Mouse (Mus musculus) right cerebral cortex, postnatal 14 days (tissue): ENCODE results near the gene Plxnb1.
"Not testable (repeated sequence)": the region's sequence is repeated elsewhere in the genome, so short reads cannot be mapped to it uniquely, and the experiment has no call there.

Experiments
- DNase-seq: peaks from one replicate; pipeline ENCODE4 v3.0.0; 2022

Gene Plxnb1

DNA sequence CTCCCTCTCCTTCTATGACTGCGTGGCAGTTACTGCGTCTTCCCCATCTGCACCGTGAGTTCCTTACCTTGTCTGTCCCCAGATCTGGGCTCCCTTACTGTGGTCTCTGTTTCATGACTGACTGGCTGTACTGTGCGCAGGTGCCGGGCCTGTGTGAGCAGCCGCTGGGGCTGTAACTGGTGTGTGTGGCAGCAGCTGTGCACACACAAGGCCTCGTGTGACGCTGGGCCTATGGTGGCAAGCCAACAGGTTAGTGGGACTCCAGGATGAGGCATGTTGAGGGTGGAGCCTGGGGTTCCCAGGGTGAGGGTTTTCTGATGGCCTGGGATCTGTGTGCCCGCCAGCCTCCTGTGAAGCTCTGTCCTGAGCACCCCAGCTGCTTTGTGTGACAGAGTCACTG is 8.9 kb downstream of the Plxnb1 start:
- DNase-seq: no peak

DNA sequence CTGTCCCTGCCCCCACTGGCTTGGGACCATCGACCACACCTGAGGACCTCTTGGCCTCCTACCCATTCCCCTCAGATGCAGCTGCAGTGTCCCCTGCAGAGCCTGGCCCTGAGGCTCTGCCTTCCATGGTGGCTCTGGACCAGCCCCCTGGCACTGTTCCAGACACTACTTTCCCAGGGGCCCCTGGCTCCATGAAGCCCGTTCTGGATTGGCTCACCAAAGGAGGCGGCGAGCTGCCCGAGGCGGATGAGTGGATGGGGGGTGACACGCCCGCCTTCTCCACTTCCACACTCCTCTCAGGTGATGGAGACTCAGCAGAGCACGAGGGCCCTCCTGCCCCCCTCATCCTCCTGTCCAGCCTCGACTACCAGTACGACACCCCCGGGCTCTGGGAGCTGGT is 9.8 kb downstream of the Plxnb1 start:
- DNase-seq: peak; percentile 46

DNA sequence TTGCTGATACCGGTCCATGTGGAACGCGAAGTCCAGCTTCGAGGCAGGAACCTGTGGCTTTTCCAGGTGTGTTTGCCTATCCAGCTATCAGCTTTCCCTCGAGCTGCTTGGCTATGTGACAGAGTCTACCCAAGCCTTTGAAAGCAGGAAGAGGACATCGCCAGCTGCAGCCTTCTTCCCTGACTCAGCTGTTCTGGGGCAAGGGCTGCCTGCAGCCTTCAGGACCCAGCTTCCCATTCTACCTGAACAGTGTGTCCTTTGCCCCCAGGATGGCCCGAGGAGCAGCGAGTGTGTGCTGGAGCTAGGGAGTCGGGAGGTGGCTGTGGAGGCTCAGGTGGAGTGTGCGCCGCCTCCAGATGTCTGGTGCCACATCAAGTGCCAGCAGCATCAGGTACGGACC is 10.5 kb downstream of the Plxnb1 start:
- DNase-seq: no peak

DNA sequence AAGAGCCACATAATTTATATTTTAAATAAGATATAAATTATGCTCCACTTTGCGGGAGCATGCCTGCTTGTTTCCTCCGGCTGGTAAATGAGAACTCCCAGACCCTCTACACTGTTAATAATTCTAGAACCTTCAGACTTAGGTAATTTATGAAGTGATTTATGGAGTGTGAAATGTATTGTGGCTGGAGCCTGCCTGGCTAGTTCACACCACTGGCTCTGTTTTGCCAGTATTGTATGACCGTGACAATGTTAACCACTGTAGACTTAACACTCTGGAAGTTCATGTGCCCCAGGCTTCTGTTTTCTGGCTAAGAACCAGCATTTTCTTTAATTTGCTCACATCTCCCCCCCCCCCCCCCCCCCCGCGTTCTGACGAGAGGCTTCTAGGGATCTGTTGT is 12.2 kb downstream of the Plxnb1 start:
- no peak for DNase-seq

DNA sequence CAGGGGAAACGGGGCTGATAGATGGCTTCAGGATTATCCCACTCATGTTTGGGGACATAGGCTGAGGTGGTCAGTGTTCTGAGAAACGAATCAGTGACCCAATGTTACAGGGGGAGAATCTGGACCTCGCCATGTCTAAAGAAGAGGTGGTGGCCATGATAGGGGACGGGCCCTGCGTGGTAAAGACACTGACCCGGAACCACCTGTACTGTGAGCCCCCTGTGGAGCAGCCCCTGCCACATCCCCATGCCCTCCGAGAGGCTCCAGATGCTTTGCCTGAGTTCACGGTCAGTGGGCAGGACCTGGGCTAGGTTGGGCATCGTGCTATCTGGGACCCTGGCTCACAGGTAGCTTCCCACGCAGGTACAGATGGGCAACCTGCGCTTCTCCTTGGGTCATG is 15.1 kb downstream of the Plxnb1 start:
- DNase-seq: no peak

DNA sequence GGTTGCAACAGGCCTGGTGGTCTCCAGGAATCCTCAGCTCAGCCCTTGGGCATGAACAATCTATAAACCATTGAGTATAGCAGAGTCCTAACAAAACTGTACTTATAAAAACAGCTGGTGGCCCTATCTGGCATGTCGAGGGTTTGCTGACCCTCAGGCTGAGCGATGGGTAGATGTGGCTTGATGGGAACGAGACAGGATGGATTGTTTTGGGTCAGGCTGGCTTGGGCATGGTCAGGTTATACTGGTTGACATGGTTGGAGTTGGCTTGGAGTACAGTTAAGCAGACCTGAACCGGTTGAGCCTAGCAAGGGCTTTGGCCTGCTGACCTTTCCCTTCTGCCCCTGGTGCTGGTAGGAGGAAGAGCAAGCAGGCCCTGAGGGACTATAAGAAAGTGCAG is 15.9 kb downstream of the Plxnb1 start:
- no peak for DNase-seq

DNA sequence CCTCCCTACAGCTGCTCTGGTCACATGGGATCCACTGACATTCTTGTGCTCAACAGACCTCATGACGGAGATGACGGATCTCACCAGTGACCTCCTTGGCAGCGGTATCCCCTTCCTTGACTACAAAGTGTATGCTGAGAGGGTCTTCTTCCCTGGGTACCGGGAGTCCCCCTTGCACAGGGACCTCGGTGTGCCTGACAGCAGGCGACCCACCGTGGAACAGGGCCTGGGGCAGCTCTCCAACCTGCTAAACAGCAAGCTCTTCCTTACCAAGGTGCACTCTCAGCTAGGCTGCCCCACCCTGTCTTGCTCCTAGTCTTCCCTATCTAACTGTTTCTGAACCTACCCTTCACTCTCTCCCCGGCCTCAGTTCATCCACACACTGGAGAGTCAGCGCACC is 16.4 kb downstream of the Plxnb1 start:
- no peak for DNase-seq

DNA sequence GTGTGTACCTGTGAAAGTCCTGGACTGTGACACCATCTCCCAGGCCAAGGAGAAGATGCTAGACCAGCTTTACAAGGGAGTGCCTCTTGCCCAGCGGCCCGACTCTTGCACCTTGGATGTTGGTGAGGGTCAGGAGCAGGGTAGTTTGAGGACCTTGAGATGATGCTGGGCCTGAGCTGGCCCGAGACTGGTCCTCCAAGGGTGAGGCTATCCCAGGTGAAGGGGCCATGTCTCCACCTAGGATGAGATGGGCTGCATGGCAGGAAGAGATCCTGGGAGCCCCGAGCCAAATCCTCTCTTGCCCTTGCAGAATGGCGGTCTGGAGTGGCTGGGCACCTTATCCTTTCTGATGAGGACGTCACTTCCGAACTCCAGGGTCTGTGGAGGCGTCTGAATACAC is 18.1 kb downstream of the Plxnb1 start:
- no peak for DNase-seq

DNA sequence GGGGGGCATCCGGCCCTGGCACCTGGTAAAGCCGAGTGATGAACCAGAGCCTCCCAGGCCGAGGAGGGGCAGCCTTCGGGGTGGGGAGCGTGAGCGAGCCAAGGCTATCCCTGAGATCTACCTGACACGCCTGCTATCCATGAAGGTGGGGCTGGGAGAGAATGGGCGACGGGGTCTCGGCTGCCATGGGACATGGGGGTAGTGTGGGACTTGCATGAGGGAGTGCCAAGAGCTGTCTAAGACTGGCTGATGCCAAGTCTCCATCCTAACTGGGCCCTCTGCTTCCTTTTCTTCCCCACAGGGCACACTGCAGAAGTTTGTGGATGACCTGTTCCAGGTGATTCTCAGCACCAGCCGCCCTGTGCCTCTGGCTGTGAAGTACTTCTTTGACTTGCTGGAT is 19.1 kb downstream of the Plxnb1 start:
- no peak for DNase-seq

DNA sequence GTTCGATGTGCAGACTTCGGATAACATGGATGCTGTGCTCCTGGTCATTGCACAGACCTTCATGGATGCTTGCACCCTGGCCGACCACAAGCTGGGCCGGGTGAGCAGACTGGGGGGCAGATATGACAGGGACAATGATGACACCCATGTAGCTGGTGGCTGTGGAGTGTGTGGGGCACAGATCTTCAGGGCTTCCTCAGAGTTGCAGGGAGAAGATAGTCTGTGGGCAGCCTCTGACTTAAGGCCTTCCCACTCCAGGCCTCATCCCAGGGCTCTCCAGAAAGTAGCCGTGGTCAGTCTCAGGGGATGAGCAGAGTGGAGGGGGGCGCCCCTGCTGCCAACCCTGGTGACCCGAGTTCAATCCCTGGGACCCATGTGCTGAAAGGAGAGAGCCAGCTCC is 19.7 kb downstream of the Plxnb1 start:
- no peak for DNase-seq

DNA sequence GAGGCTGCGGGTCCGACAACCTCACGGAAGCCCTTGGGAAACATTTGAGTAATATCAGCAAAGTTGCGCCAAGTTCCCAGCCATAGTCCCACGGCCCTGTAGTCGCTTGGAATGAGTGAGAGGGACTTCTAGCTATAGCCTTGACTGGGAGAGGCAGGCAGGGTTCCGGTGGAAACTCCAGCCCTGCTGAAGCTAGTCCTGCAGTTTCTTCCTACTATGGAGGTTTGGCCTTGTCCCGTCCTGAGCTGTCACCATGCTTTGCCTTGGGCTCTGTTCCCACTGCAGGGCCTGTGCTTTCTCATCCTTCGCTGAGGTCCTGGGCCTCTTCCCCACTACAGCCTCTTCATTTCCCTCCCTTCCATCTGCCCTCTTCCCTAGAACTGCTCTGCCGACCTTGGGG is 21.0 kb downstream of the Plxnb1 start:
- DNase-seq: no peak

DNA sequence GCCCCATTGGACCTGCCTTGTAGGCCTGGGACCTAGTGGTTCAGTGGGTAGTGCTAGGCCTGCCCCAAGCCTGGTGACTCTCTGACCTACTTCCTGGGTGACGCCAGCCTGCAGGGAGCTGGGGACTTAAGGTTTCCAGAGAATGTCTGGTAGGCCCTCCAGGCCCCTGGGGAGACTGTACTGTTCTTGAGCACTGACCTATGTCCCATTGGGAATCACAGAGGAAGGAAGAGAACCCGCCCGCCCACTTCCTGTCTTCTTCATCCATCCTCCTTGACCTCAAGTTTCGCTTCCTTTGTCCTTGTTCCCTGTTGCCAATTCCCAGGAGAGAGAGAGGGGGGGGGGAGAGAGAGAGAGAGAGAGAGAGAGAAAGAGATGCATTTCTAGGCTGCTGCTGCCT is 22.9 kb downstream of the Plxnb1 start:
- no peak for DNase-seq

DNA sequence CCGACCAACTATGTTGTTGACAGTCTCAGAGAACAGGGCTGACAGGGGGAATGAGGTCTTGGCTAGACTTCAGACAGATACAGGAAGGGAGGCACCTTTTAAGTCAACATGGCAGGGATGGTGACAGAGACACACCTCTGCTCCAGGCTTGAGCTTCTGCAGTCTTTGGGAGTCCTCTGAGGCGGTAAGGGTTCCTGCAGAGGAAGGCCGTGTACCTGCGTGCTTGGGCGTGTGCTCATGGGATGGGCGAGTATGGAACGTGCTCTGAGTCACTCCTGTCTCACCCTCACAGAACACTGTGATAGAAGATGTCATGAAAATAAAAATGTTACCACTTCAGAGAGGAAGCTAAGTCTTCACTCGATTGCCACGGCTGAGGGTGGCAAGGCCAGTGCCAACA is 24.4 kb downstream of the Plxnb1 start:
- DNase-seq: no peak

DNA sequence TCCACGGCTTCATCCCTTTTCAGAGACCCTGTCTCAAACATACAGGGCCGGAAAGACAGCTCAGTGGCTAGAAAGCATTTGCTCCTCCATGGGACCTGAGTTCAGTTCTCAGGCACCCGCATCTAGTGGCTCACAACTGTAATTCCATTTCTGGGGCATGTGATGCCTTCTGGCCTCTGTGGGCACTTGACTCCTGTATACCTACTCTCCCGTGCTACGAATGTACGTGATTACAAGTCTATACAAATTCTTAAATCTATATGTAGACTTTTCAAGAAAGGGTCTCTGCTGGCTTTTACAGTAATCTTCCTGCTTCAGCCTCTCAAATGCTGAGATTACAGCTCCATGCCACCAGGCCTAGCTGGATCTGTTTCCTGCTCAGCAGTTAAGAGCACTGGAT is 25.8 kb downstream of the Plxnb1 start:
- no peak for DNase-seq

DNA sequence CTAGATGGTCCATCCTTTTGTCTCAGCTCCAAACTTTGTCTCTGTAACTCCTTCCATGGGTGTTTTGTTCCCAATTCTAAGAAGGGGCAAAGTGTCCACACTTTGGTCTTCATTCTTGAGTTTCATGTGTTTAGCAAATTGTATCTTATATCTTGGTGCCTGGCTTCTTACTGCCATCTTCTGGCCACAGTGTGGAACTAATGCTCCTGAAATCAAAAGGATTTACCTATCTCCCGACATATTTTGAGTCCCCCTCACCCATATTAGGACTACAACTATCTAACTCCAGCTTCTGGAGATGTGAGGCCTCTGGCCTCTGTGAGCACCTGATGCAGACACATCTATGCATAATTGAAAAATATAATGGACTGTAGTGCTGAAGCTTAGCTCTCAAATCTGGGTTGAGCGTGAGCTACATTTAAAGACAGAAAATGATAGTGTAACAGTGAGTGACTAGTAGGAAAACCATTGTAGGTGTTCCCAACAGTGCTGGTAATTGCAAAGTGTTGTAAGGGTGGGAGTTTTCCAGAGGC is 27.4 kb downstream of the Plxnb1 start:
- no peak for DNase-seq

DNA sequence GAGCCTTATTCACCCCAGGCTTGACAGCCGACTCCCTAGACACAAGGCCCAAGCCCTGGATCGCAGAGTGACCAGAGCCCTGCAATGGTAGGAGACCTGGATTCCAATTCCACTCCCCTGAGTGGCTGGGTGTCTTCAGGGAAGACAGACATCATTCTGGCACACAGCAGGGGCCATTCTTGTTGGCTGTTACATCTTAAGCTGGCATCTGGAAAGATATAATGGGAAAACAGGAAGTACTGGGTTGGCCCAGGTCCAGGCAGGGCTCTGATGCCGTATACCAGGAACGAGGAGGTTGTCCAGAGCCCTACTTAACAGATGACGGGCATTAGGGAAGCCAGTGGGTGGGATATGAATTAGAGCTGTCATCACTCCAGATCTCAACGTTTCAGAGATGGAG is 28.1 kb downstream of the Plxnb1 start:
- DNase-seq: no peak

DNA sequence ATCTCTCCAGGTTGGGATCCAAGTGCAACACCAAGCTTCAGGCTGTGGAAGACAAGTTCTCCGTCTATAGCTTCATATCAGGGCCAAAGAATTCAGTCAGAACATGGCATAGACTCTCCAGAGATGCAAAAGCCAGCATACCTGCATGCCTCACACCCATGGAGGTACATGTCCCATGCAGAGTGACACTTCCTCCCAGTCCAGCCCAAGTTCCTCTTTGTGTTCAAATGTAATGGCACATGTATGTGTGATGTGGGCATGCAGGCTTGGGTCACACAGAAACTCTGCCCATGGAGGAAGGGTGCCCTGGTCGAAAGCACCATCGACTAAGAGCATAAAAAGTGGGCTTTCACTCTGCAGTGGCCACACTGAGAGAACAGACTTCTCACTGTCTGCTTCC is 29.0 kb downstream of the Plxnb1 start:
- DNase-seq: no peak

DNA sequence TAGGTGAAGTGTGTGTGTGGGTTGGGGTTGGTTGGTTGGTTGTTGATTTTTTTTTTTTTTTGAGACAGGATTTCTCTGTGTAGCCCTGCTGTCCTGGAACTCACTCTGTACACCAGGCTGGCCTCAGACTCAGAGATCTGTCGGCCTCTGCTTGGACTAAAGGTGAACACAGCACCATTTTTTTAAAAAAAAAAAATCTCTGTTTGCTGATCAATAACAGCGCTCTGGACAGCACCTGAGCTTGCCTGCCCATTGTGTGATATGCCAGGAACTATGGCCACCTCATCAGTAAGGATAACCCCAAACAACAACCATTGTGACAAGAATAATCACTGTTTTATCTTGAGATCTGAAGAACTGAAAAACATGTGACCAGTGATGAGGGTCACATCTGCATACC is 29.9 kb downstream of the Plxnb1 start:
- no peak for DNase-seq

DNA sequence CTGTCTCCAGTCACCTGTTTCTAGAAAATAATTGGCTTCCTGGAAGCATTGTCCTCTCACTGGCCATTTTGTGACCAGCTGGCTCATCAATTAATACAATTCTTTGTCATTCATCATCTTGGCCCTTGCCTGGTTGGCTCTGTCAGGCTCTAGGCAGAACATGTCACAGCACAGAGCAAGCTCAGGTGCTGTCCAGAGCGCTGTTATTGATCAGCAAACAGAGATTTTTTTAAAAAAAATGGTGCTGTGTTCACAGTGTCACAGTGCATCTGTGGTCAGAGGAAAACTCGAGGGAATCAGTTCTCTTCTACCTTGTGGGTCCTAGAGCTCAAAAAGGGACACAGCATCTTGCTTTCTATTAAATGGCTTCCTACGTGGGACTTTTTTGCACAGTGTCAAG is 30.3 kb downstream of the Plxnb1 start:
- no peak for DNase-seq

DNA sequence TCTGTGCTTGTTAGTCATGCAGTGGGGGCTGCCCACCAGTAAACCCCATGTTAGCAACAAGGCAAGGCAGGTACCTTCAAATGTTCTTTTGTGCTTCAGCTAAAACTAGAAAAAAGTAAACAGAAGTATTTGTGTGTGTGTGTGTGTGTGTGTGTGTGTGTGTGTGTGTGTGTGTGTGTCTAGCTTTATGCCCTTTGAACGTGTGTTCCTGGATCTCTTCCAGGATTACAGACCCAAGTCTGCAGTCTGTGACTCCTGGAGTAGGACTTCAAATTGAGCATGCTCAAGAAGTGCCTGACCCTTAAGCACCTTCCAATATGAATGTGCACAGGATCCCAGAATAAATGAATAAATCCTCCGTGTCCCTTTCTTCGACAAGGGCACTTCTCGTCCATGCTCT is 31.9 kb downstream of the Plxnb1 start:
- DNase-seq: no peak

DNA sequence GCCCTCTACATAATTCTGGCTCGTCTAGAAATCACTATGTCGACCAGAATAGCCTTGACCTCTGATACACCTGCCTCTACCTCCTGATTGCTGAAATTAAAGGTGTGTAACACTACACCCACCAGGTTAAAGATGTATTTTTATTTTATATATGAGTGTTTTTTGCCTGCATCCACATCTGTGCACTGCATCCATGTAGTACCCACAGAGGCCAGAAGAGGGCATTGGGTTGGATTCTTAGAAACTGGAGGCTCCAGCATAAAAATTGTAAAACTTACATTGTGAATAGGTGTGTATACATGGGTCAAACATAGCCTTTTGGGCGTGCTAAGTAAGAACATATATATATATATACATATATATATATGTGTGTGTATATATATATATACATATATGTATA is 33.0 kb downstream of the Plxnb1 start:
- peak; percentile 61 for DNase-seq

DNA sequence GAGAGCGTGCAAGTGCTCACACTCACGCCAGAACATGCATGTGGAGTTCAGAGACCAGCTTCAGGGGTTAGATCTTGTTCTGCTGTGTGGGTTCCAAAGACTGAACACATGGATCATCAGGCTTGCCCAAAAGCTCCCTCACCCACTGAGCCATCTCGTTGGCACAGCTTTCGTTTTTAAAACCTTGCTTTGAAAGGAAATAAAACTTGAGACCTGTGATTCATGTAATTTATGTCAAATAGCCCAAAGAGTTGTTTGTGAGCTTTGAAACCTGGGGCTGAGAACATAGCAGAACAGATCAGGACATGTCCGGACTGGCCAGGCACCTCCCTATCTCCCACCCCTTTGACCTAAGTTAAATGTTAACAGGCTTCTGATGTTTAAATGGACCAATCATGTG is 34.9 kb downstream of the Plxnb1 start:
- DNase-seq: no peak

DNA sequence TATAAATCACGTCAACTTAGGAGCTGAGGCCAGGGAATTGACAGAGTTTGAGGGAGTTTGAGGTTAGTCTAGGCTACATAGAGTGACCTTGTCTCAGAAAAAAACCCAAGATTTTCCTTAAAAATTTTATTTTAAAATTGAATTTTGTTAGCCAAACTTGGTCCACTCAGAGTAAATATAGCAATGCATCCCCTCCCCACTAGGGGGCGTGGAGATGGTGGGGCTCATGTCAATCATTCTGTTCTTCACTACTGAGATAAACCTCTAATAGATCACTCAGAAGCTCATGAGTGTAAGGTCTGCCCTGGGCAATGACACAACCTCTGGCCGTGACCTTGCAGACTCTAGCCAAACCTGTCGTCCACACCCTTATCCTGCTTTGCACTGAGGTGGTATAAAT is 45.2 kb downstream of the Plxnb1 start:
- DNase-seq: not testable (repeated sequence)

DNA sequence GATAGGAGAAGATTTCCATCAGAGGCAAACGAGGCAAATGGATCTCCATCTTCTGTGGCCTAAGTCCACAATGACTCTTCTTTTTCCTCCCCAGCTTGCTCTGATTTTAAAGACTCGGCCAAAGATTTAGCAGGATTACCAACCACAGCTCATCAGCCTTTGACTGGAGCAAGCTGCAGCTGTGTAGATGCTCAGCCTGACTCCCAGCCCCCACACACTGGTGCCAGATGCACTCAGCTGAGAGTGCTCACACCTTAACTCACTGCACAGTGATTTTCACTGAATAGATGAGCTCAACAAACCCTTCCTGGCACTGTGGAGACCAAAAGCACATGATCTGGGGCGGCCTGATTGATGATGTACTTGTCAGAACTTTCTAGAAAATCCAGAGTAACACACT is 66.8 kb downstream of the Plxnb1 start, which contains the start of gene Fbxw21:
Fbxw21 (minus strand) TSS at position 101 of the 400 bp plus-strand sequence.
- DNase-seq: no peak

DNA sequence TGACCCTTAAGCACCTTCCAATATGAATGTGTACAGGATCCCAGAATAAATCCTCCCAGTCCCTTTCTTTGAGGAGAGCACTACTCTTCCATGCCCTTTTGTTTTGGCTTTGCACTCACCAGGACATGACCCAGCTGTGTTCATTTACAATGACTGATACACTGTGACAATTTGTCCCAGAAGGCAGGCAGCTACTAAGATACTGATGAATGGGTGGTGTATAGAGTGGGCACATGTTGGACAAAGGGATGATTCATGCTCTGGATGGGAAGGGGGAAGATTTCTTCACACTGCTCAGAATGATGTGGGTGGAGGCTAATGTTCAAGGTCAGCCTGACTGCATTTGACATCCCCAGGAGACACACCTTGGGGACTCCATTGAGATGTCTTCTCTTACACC is 72.1 kb downstream of the Plxnb1 start:
- DNase-seq: no peak
